Mouse (Mus musculus) CH12.LX (cell line): ENCODE data around the gene Tedc1.

ENCODE experiments used
- CTCF ChIP-seq, 2 experiments: IDR thresholded peaks in 1 of 2; conservative IDR thresholded peaks in 1 of 2; 2 replicates each; pipeline ENCODE4 v1.5.1; 2011 to 2012; ENCODE audit warnings: low read depth in 2 of 2, low read length in 2 of 2, improper control_type of control experiment in 1 of 2, inconsistent platforms in 1 of 2, mild to moderate bottlenecking in 1 of 2, moderate library complexity in 1 of 2
- EP300 ChIP-seq: IDR thresholded peaks from 2 replicates; pipeline ENCODE4 v1.6.1; 2011; ENCODE audit warnings: low read length, improper control_type of control experiment
- JUND ChIP-seq: conservative IDR thresholded peaks from 2 replicates; pipeline ENCODE4 v1.6.1; 2011; ENCODE audit warnings: low read depth, low read length, improper control_type of control experiment
- RCOR1 ChIP-seq: conservative IDR thresholded peaks from 2 replicates; pipeline ENCODE4 v1.6.1; 2012; ENCODE audit warnings: low read depth, mild to moderate bottlenecking, inconsistent platforms, low read length, improper control_type of control experiment
- USF1 ChIP-seq: IDR thresholded peaks from 2 replicates; pipeline ENCODE4 v1.6.1; 2014; ENCODE audit warnings: low read depth, mild to moderate bottlenecking, inconsistent platforms, low read length, improper control_type of control experiment
- ZMIZ1 ChIP-seq: IDR thresholded peaks from 2 replicates; pipeline ENCODE4 v1.6.1; 2012; ENCODE audit warnings: low read depth, mild to moderate bottlenecking, inconsistent platforms, low read length, improper control_type of control experiment

GRCm38 (mm10) chr12:113146112-113147057 is 9.8 kb upstream of the Tedc1 start, which contains the start of gene Crip1:
- no peak for TF ChIP-seq EP300
- TF ChIP-seq CTCF (conservative IDR thresholded peaks at IDR 0.05 in 1 of 2, IDR thresholded peaks at IDR 0.05 in 1 of 2; ENCODE audit: low read depth in 2 of 2, low read length in 2 of 2): peak; percentile 91 to 92
- no peak for TF ChIP-seq ZMIZ1
- TF ChIP-seq JUND: no peak
- TF ChIP-seq USF1: no peak
- no peak for TF ChIP-seq RCOR1
